Mouse (Mus musculus): ENCODE measurements around the gene Hbs1l. TPM values are rescaled to one million over a fixed set of nuclear protein-coding genes. Genes with fewer than 3 reads are reported as not detected.

Hbs1l gene
- polyA plus RNA-seq, 1 experiment = 27.8 TPM

GRCm38 (mm10) chr10:21301822-21302221 lies 6.0 kb downstream of the Hbs1l start:
- Histone ChIP-seq H3K4me1 (replicated peaks; ENCODE audit: control insufficient read depth, insufficient read depth, low read length) (peaks cover 7% of the 10 kb centered on the region), H3K4me3 (ENCODE audit: control insufficient read depth, insufficient read depth, low read length) (no peak overlapping the region), H3K36me3 (ENCODE audit: control insufficient read depth, insufficient read depth, low read length) (peaks cover 56% of the 10 kb centered on the region), H3K27me3 (ENCODE audit: control insufficient read depth, insufficient read depth, low read length) (no peaks in the 10 kb centered on the region), H3K27ac (ENCODE audit: control insufficient read depth, insufficient read depth, low read length) (peak overlapping the region; percentile 61)
- 63% methylated on average over 7 of the region's 7 CpGs for WGBS
- no peak for TF ChIP-seq POLR2A (IDR thresholded peaks at IDR 0.05; ENCODE audit: control insufficient read depth, extremely low read depth, insufficient read depth, low read length, poor library complexity)
- no peak for TF ChIP-seq CTCF (IDR thresholded peaks at IDR 0.05; ENCODE audit: borderline replicate concordance, control insufficient read depth, extremely low read depth, insufficient read depth, low read length, poor library complexity)
- no peak for DNase-seq

- no peak for DNase-seq
- Histone ChIP-seq H3K27ac (ENCODE audit: control insufficient read depth, insufficient read depth, low read length) (no peak overlapping the region), H3K4me3 (ENCODE audit: control insufficient read depth, insufficient read depth, low read length) (no peak overlapping the region), H3K36me3 (ENCODE audit: control insufficient read depth, insufficient read depth, low read length) (peaks cover 59% of the 10 kb centered on the region), H3K27me3 (ENCODE audit: control insufficient read depth, insufficient read depth, low read length) (no peaks in the 10 kb centered on the region), H3K4me1 (replicated peaks; ENCODE audit: control insufficient read depth, insufficient read depth, low read length) (peaks cover 3% of the 10 kb centered on the region)
- 92% methylated on average over 11 of the region's 11 CpGs for WGBS
- no peak for TF ChIP-seq POLR2A (IDR thresholded peaks at IDR 0.05; ENCODE audit: control insufficient read depth, extremely low read depth, insufficient read depth, low read length, poor library complexity)
- no peak for TF ChIP-seq CTCF (IDR thresholded peaks at IDR 0.05; ENCODE audit: borderline replicate concordance, control insufficient read depth, extremely low read depth, insufficient read depth, low read length, poor library complexity)
These were observed 9.2 kb downstream of the Hbs1l start for GRCm38 (mm10) chr10:21304672-21305632.

- H3K27ac ChIP-seq (ENCODE audit: control insufficient read depth, insufficient read depth, low read length) = no peak overlapping the region
- peaks cover 6% of the 10 kb centered on the region for H3K4me1 ChIP-seq (replicated peaks; ENCODE audit: control insufficient read depth, insufficient read depth, low read length)
- DNase-seq = no peak
- WGBS = 66% methylated on average over 4 of the region's 4 CpGs
- H3K36me3 ChIP-seq (ENCODE audit: control insufficient read depth, insufficient read depth, low read length) = peaks cover 16% of the 10 kb centered on the region
- TF ChIP-seq CTCF (IDR thresholded peaks at IDR 0.05; ENCODE audit: borderline replicate concordance, control insufficient read depth, extremely low read depth, insufficient read depth, low read length, poor library complexity) (no peak), POLR2A (IDR thresholded peaks at IDR 0.05; ENCODE audit: control insufficient read depth, extremely low read depth, insufficient read depth, low read length, poor library complexity) (no peak)
- no peak overlapping the region for H3K4me3 ChIP-seq (ENCODE audit: control insufficient read depth, insufficient read depth, low read length)
- no peaks in the 10 kb centered on the region for H3K27me3 ChIP-seq (ENCODE audit: control insufficient read depth, insufficient read depth, low read length)
These were observed 18.0 kb downstream of the Hbs1l start for GRCm38 (mm10) chr10:21313732-21314131.

GRCm38 (mm10) chr10:21316123-21316522 lies 20.3 kb downstream of the Hbs1l start:
- Histone ChIP-seq H3K27me3 (ENCODE audit: control insufficient read depth, insufficient read depth, low read length) (no peaks in the 10 kb centered on the region), H3K36me3 (ENCODE audit: control insufficient read depth, insufficient read depth, low read length) (peaks cover 16% of the 10 kb centered on the region), H3K27ac (ENCODE audit: control insufficient read depth, insufficient read depth, low read length) (no peak overlapping the region), H3K4me1 (replicated peaks; ENCODE audit: control insufficient read depth, insufficient read depth, low read length) (peaks cover 14% of the 10 kb centered on the region), H3K4me3 (ENCODE audit: control insufficient read depth, insufficient read depth, low read length) (no peak overlapping the region)
- no peak for TF ChIP-seq POLR2A (IDR thresholded peaks at IDR 0.05; ENCODE audit: control insufficient read depth, extremely low read depth, insufficient read depth, low read length, poor library complexity)
- no peak for TF ChIP-seq CTCF (IDR thresholded peaks at IDR 0.05; ENCODE audit: borderline replicate concordance, control insufficient read depth, extremely low read depth, insufficient read depth, low read length, poor library complexity)
- no peak for DNase-seq
- WGBS = 100% methylated on average over 1 of the region's 1 CpGs

GRCm38 (mm10) chr10:21318250-21318649 lies 22.5 kb downstream of the Hbs1l start:
- WGBS = 97% methylated on average over 4 of the region's 4 CpGs
- TF ChIP-seq CTCF (IDR thresholded peaks at IDR 0.05; ENCODE audit: borderline replicate concordance, control insufficient read depth, extremely low read depth, insufficient read depth, low read length, poor library complexity) (no peak), POLR2A (IDR thresholded peaks at IDR 0.05; ENCODE audit: control insufficient read depth, extremely low read depth, insufficient read depth, low read length, poor library complexity) (no peak)
- Histone ChIP-seq H3K36me3 (ENCODE audit: control insufficient read depth, insufficient read depth, low read length) (peaks cover 19% of the 10 kb centered on the region), H3K4me1 (replicated peaks; ENCODE audit: control insufficient read depth, insufficient read depth, low read length) (peaks cover 15% of the 10 kb centered on the region), H3K27ac (ENCODE audit: control insufficient read depth, insufficient read depth, low read length) (peak overlapping the region; percentile 87), H3K4me3 (ENCODE audit: control insufficient read depth, insufficient read depth, low read length) (no peak overlapping the region), H3K27me3 (ENCODE audit: control insufficient read depth, insufficient read depth, low read length) (no peaks in the 10 kb centered on the region)
- DNase-seq = no peak

GRCm38 (mm10) chr10:21318996-21319395 lies 23.2 kb downstream of the Hbs1l start:
- peaks cover 17% of the 10 kb centered on the region for H3K36me3 ChIP-seq (ENCODE audit: control insufficient read depth, insufficient read depth, low read length)
- H3K27ac ChIP-seq (ENCODE audit: control insufficient read depth, insufficient read depth, low read length) = no peak overlapping the region
- no peak for DNase-seq
- 29% methylated on average over 1 of the region's 1 CpGs for WGBS
- TF ChIP-seq POLR2A (IDR thresholded peaks at IDR 0.05; ENCODE audit: control insufficient read depth, extremely low read depth, insufficient read depth, low read length, poor library complexity) (no peak), CTCF (IDR thresholded peaks at IDR 0.05; ENCODE audit: borderline replicate concordance, control insufficient read depth, extremely low read depth, insufficient read depth, low read length, poor library complexity) (no peak)
- H3K4me3 ChIP-seq (ENCODE audit: control insufficient read depth, insufficient read depth, low read length) = no peak overlapping the region
- peaks cover 15% of the 10 kb centered on the region for H3K4me1 ChIP-seq (replicated peaks; ENCODE audit: control insufficient read depth, insufficient read depth, low read length)
- no peaks in the 10 kb centered on the region for H3K27me3 ChIP-seq (ENCODE audit: control insufficient read depth, insufficient read depth, low read length)

Measured in thymus, adult 2 months (tissue).